Mouse (Mus musculus) urinary bladder, adult 18-20 months (tissue): ENCODE measurements around the gene Wfdc12.
"Not testable (repeated sequence)": the region's sequence is repeated elsewhere in the genome, so short reads cannot be mapped to it uniquely, and the experiment has no call there.

Experiments
- DNase-seq, 2 experiments: peaks; one replicate each; pipeline ENCODE4 v3.0.0; 2022; ENCODE audit warnings: low spot score in 2 of 2, mixed read lengths in 2 of 2

Gene Wfdc12

DNA sequence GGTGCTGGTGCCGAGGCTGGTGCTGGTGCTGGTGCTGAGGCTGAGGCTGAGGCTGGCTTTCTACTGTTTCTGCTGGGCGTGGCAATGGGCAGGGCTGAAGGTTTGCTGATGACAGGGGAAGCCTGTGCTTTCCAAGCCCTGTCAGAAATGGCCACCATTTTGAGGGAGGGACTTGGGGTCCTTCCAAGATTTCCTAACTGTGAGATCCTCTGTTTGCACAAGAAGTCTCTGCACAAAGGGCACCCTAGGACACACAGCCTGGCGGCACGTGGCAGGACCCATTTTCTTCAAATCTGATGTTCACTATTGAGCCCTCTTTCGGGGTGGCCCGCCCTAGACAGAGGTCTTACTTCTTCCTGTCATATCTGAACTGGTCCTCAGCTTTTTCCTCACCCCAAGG, at the start of gene Wfdc12:
Wfdc12 (minus strand) TSS at position 33 of the 400 bp plus-strand sequence.
- DNase-seq = no peak

DNA sequence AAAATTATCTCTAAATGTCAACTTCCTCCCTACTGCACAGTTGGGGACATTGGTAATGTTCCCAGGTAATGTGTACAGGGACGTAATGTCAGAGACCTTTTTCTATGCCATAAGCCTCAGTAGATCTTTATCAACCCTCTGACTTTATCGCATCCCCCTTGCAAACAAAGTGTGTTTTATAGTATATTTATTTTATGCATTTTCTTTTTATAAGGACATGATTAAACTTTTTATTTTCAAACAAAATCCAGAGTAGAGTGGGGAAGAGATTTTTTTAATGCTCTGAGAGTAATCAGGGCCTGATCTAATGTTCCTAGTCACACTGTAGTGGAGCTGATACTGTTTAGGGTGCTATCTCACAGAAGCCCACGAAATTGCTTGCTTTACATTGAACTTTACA, 48.0 kb upstream of the Wfdc12 start, which contains the start of gene Svs2:
Svs2 (minus strand) TSS at position 101 of the 400 bp plus-strand sequence.
- no peak for DNase-seq

- no peak for DNase-seq
Measured at GRCm38 (mm10) chr2:164232671-164233070, 42.3 kb upstream of the Wfdc12 start.

GRCm38 (mm10) chr2:164228361-164229070, 38.1 kb upstream of the Wfdc12 start:
- DNase-seq = no peak

- no peak for DNase-seq
Measured at GRCm38 (mm10) chr2:164221522-164221921, 31.1 kb upstream of the Wfdc12 start, which contains the start of gene Wfdc15b. Wfdc15b (minus strand) TSS chr2:164221660.

GRCm38 (mm10) chr2:164219295-164219694, 28.9 kb upstream of the Wfdc12 start:
- DNase-seq = no peak

GRCm38 (mm10) chr2:164212711-164213110, 22.3 kb upstream of the Wfdc12 start:
- DNase-seq = no peak

DNA sequence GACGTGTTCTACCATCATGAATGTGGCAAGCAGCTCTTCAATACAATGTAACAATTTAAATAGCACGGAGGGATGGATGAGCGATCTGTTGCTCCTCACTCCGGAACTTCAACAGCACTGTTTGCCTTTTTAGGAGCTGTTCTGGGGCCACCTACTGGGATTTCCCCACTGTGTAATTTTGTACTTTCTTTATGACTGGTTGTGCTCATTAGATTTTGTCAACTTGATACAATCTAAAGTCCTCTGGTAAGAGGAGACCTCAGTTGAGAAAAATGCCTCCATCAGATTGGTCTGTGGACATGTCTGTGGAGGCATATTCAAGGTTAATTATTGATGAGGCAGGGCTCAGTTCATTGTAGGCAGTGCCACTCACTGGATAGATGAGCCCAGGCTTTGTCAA, 20.5 kb upstream of the Wfdc12 start:
- DNase-seq = no peak

- DNase-seq = no peak
Measured at GRCm38 (mm10) chr2:164206676-164207075, 16.3 kb upstream of the Wfdc12 start.

GRCm38 (mm10) chr2:164206011-164206410, 15.6 kb upstream of the Wfdc12 start:
- DNase-seq = not testable (repeated sequence)

DNA sequence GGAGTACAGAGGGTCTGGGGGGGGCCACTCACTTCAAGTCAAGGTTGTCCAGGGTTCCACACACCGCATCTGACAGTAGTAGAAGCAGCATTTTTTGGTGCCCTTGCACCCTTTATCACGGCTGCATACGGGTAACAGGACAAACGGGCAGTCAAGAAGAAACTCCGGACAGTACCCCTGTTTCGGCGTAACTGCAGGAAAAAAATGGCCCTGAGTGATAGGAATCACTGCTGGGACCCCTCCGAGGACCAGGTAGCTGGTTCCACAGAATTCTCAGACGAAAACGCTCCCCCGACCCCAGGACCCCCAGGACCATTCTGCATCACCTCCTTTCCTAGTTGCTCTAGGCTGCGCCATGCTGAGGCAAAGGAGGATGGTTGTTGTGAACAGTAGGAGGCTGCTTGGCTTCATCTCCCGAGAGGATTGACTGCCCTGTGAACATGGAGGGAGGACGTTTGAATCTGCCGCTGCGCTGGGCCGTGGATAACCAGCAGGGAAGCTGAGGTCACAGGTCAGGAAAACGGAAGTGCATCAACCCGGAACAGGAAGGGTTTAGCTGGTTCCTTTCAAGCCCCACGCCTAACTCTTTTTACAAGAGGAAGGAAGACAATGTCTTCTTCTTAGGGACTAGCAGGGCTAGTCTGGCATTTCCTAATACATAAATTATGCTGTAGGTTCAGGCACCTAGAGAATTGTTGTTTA, 9.4 kb upstream of the Wfdc12 start, which contains the start of gene Wfdc15a:
Wfdc15a (minus strand) TSS at position 505 of the 702 bp plus-strand sequence.
- DNase-seq = no peak

GRCm38 (mm10) chr2:164196700-164196990, 6.2 kb upstream of the Wfdc12 start:
- no peak for DNase-seq

DNA sequence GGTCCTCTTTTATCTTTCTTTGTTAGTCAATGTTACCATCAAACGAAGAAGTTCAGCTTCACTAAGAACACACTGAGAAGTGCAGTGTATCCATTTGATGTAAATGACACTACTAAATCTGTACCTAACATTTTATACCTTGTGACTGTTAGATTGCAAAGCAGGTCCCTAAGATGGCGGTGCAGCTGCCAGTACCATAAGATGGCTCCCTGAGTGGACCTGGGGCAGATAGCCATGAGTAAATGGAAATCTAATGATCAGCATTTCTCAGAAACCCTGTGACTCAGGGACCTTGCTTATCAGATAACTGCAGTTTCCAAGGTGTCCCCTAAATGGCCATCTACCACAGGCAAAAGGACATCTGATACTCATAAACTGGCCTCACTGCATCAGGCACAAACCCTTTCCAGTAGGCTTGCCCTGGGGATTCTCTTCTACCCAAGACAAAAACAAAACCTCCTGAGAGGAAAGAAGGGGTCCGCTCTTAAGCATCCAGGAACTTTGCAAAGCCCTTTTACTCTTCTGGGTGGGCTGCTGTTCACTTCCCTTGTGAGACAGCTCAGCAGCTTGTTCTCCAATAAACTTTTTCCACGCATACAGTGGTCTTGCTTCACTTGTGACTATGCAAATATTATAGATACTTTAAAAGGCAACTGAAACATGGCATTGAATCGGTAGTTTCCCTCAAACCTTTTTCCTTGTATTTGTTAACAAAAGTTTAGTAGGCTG, 5.7 kb upstream of the Wfdc12 start:
- no peak for DNase-seq

DNA sequence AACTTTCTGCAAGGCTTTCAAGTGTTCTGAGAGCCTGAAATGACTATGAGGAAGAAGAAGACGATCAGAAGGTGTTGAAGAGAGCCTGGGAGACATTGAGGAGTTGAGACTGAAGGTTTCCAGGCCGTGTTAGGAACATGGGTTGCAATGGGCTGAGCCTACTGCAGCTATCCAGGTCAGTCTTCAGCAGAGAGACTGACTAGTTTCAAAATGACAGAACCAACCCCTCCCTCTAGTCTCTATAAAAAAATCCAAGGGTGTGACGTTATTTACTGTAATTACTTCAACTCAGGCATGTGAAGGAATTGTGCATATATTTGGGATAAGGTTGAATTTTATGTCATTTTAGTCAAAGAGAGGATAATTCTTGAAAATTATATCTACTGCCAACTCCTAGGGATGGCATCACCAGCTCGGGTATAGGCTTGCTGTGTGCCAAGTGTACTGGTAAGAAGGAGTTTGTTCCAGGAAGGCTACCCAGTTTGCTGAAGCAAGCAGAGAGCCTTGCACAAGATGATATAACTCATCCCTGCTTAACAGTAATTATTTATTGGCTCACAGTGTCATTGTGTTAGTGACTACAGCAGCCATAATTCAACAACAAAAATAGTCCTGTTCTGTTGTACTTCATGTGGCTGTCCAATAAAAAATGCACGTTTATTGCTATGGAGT, 4.7 kb upstream of the Wfdc12 start:
- no peak for DNase-seq

GRCm38 (mm10) chr2:164192279-164192678, 1.9 kb upstream of the Wfdc12 start:
- no peak for DNase-seq

GRCm38 (mm10) chr2:164188722-164189121, 1.7 kb downstream of the Wfdc12 start:
- no peak for DNase-seq

DNA sequence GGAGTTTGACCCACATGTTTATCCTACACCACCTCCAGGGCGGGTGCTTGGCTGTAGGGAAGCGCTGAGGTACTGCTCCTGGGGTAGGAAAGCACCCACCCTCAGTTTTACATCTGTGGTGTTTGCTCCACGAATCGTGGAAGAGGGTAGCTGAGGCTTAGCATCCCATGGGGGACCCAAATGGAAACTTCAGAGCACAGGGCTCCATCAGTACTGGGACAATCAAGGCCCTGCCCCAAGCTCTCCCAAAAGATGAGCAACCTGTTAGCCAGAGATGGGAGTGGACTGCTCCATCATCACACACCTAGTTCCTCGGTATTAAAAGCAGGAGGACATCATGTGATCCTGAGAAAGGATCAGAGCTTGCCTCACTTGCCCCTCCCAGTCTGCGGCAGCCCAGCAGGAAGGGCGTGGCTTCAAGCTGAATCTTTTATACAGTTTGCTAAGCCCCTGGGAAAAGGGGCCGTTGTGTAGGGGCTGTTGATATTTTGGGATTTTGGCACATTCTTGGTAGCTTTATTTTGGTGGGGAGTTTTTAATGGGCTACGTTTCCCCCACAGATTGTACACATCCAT, 6.2 kb downstream of the Wfdc12 start:
- DNase-seq = no peak

DNA sequence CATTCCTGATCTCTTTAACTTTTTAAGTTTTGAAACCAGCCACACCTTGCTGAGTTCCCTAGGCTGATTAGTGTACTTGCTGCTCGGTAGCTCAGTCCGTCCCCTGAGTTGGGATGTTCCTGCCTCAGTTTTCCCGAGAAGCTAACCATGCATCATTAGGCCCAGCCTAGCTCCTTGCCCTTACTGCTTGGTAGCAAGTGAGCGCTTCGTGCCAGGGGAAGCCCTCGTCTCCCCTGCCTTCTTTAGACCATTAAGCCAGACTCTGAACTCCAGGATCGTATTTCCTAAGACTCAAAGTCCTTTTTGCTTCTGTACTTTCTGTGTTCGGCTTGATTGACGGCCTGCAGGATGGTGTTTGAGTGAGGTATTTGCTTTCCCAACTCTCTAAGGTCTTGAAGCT, 7.1 kb downstream of the Wfdc12 start:
- no peak for DNase-seq

DNA sequence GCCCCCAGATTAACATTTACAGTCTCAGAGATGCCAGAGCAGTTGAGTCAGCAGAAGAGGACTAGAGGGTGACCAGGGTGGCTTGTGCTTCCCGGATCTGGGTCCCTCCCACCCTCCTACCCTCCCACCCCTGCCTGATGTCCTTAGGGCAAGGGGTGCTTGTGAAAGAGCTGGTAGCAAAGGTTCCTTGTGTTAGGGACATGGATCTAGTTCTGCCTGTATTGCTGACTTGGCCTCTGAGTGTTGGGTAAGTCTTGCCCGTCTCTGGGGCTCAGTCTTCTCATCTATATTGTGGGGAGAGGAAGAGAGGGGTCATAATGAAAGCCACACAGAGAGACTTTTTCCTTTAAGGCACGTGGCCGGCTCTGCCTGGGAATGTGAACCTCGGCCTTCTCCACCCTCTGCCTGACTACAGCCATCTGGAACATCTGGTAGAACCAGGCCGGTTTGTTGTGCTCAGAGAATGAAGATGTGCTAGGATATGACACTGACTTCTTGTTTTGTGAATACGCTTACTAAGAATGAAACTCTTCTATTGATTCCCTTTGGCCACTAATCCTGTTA, 7.6 kb downstream of the Wfdc12 start, which contains the start of gene Wfdc5:
Wfdc5 (minus strand) TSS at position 51 of the 564 bp plus-strand sequence.
- no peak for DNase-seq

DNA sequence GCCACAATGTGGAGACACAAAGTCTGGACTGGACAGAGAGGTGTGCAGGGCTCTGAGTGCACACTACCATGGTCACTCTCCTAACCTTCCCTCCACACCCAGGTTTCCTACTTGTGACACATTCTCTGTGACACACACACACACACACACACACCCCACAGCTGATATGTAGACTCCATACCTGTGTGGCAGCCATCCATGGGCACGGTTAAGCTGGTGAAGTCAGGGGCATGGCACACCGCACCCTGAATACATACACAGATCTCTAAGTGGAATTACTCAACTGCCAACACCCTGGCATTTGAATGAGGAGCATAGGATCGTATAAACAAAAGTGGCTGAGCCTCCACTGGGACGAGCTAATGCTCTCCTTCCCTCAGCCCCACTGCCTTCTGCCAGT, 9.6 kb downstream of the Wfdc12 start:
- no peak for DNase-seq

DNA sequence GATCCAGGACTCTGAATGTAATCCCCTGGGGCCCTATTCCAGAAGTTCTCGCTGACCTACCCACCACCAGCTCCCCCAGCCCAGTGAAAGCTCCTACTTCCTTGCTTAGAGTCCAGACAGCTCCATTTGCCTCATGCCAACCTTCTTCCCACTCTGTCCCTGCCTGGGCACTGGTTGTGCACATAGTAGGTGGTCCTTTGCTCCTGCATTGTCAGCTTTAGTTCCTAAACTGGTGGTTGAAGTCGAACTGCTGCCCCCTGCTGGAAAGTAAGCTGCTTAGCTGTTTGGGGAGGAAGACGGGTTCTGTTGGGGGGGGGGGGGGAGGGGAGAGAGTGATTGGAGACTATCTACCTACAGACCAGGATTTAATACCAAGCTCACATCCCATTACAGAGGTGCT, 10.3 kb downstream of the Wfdc12 start:
- no peak for DNase-seq
